Mouse (Mus musculus) right cerebral cortex, postnatal 14 days (tissue): ENCODE data around the gene Usp2.

ENCODE experiments used
- DNase-seq: peaks from one replicate; pipeline ENCODE4 v3.0.0; 2022

Usp2 gene

GRCm38 (mm10) chr9:44076764-44077120 lies 9.9 kb downstream of the Usp2 start:
- no peak for DNase-seq

DNA sequence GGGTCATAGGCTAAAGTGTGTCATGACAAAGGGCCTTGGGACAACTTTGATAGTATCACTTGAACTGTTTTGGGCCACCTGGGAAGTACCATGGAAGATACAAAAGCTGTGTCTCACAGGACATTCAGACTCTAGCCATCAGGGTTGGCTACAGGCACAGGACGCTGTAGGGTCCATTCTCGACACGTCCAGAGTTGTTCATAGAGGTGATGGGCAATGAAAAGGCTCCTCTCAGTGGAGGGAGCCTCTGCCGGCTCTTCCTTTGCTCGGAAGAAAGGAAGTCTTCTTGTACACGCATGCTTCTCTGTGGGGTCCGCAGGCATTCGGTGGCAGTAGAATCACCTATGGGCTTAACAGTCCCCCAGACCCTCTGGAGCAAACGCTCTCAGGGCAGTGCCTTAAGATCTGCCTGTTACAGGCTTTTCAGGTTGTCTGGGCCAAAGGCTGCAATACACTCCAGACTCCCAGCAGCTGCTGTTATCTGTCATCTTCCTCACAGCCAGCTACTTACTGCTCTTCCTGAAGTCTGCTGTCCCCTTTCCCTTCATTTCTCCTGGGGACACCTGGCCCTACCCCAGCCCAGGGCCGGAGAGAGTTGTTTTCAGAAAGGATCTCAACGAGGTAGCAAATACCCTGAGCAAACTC lies 10.6 kb downstream of the Usp2 start:
- DNase-seq = no peak

GRCm38 (mm10) chr9:44078136-44078797 lies 11.4 kb downstream of the Usp2 start:
- no peak for DNase-seq

DNA sequence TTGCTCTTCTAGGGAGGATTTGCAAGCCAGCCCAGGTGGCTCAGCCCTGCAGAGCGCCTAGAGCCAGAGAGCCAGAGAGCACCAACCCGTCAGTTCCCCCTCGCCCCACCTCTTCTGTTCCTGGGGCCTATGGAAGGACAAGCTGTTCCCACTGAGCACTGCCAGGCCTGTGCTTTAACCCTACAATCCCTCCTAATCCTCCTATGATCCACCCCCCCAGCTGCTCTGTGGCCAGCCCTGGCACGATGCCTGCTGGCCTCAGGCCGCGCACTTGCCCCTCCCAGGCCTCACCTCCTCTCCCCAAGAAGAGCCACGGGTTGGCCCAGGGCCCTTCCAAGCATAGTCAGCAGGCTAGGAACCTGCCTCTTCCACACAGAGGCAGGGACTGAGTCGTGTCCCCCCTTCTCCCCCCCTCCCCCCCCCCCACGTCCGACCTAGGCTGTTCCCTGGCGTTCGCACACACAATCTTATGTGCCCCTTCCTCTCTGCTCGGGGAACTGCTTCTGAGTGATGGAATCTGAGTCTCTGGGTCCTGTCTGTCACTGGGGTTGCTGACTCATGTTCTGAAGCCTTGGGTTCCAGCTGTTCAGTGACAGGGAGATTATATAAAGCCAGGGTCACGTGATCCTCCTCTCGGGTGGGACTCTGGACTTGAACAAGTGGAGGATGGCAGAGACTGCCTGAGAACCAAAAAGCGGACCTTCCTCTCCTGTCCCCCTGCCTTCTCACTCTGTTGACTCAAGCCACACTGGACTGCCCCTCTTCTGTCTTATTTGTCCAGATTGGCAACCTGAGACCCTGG lies 12.3 kb downstream of the Usp2 start:
- no peak for DNase-seq

- DNase-seq = no peak
Observed at GRCm38 (mm10) chr9:44079997-44080780, 13.4 kb downstream of the Usp2 start.

DNA sequence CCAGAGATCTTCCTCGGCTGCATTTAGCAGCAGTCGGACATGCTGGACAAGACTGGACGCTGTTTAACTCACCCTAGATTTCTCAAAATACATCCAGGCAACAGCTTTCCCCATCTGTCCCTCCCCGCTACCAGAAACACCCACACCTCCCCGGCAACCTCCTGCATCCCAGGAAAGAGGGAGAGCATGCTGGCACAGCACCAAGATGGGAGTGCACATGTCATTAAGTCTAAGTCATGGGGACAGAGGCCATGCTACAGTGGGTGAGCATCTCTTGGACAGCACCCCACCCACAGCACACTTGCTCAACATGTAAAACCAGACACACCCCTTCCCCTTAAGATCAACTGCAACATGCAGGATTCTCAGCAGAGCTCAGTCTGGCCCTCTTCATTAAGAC lies 14.1 kb downstream of the Usp2 start:
- no peak for DNase-seq

DNA sequence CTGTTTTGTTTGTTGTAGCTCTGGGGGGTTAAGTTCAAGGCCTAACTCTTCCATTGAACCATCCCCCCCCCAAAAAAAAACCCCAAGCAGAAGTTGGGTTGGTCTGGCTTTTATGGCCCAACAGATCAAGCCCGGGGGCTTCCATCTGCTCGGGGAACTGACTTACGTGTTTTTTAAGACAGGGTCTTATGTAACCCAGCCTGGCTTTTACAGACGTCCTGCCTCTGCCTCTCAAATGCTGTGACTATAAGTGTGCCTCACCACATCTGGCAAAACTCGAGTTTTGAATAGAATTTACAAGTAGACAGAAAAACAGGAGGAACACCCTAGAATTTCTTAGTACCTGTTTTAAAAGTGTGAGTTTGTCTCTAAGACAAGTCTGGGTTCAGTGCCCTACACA lies 14.8 kb downstream of the Usp2 start:
- no peak for DNase-seq

DNA sequence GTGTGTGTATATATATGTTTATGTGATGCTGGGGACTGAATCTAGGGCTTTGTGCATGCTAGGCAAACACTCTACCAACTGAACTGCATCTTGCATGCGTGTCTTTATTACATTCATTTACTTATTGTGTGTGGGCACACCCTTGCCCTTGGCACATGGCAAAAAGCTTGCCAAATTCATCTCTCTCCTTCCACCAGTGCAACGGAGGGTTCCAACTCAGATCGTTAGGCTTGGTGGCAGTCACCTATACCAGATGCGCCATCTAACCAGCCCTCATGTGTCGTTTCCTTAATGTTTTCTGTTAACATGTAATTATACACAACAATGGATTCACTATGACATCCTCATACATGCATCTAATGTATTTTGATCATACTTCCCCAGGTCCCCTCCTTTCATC lies 15.4 kb downstream of the Usp2 start:
- no peak for DNase-seq

- DNase-seq = no peak
Observed at GRCm38 (mm10) chr9:44083392-44084121, 16.7 kb downstream of the Usp2 start.

DNA sequence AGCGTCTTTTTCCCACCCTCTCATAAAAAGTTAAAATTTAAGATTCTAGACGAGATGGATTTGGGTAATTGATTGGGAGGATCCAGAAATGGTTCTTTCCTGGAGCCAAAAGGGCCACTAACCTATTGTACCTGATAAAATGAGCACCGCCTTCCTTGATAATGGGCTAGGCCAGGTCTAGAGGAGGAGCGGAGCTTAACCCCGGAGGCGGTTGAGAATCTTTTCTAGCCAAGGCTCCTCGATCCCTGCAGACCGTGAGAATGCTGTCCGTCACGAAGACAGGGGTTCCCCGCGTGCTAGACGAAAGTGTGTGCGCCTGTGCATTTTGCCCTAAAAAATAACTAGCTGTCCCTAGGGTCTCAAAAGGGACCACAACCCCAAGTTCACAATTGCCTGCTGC lies 17.4 kb downstream of the Usp2 start:
- DNase-seq = no peak

- DNase-seq = peak; percentile 91
Observed at GRCm38 (mm10) chr9:44084659-44085229, 17.9 kb downstream of the Usp2 start.

GRCm38 (mm10) chr9:44085276-44085675 lies 18.5 kb downstream of the Usp2 start:
- DNase-seq = no peak

DNA sequence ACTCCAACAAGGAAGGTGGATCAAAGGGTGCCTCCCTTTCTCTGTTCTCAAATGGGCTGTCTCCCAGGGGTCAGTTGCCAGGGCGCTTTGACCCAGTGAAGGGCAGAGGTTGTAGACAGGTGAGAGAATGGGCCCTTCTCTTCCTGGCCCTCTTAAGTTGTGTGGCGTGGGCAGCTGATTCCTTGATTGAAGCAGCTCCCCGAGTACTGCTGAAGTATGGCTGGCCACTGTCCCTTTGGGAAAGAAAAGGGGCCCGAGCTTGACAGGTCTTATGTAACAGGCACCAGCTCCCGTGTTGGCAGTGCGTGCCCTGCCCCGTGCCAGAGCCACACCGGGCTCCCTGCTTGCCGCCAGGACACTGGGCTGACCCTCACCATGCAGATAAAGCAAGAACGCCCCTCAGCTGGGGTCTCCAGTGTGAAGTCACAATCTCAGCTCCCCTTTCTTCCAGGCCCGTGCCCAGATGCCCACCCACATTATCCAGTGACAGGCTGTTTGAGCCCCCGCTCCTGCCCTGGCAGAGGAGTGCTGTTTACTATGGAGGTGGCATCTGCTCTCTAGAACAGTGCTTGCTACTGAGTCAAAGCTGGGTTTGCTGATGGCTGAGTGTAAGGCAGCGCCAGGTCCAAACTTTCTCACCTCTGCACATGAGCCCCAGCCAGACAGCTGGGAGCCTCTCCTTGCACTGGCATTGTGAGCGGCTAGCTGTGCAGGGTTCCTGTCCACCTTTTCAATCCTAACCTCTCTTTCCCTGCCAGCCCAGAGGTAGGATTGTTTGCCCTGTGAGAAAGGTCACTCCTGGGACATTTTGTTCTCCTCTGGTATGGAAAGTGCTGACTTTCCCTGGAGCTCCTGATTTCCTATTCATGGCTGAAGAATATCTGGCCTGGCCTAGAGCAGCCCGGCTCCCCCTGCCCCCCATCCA lies 19.2 kb downstream of the Usp2 start:
- no peak for DNase-seq

DNA sequence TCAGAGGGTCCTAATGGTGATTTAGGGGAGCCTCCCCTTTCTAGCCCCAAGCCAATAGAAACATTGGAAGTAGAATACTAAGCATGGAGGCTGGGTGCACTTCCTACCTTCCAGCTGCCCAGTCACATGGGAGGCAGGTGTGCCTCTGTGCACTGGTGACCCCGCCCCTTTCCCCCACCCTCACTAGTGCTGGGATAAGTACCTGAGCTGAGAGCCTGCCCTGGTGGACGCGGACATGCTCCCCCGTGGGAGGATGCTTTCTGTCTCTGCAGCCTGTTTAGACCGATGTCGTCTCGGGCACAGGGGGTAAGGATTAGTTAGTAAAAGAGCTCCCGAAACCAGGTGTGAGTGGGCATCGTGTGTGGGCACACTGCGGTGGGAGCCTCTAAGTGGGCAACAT lies 20.1 kb downstream of the Usp2 start:
- DNase-seq = no peak

- DNase-seq = peak; percentile 63
Observed at GRCm38 (mm10) chr9:44087761-44088455, 21.1 kb downstream of the Usp2 start.

DNA sequence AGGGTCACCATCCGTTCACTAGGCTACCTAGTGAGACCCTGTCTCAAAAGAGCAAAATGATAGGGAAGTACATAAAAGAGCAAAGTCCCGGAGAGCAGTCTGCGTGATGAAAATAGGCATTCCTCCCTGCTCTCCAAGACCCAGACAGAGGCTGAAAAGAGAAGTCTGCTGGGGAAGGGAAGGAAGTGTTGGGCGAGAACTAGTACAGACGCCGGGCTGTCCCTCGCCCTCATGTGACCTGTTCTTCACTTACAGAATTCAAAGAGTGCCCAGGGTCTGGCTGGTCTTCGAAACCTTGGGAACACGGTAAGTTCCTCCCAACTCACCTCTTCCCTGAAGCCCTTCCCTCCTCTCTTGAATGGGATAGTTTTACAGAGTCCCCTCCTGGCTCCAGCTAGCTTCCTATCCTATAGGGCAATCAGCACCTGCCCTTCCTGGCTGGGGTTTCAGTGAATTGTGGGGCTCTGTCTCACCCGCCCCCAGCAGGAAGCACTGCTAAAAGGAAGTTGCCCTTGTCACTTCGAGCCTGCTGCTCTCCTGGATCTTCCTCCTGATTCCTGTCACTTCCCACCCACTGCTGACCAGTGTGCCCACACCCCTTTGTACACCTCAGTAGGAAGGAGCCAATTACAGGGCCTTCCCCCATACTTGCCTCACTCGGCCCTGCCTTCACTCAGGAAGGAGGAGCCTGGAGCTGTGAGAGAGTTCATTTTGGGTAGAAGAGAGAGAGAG lies 22.2 kb downstream of the Usp2 start:
- no peak for DNase-seq

DNA sequence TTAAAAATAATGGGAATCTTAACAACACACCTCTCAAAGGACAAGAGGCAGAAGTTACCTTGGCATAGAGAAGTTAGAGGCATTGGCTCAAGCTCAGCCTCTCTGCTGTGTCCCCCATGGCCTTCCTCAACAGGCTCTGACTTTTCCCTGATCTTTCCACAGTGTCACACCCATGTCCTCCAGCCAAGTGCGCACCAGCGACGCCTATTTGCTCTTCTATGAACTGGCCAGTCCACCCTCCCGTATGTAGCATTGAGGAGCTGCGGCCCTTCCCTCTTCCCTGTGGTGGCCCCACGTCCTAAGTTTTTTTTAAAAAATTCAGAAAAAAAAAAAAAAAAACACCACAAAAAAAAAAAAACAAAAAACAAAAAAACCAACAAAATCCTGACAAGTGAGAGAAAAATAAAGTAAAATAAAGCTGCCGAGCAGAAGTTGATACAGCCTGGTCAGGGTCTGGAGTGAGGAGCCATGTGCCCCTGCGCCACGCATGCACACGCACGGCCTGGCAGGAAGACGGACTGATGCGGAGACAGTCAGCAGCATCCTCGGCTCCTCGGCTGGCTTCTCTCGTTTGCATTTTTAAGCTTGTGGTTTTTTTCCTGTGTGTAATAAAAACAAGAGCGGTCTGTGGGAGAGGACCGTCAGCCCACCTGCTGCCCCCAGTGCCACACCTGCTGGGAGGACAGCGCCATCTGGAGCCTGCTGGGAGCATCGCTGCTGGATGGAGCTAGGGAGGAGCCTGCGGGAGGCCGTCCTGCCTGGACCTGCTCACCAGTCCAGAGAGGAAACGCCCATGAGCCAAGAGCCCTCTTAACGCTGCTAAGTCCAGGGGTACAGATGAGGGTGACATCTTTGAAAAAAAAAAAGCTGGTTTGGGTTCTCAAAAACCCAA lies 27.0 kb downstream of the Usp2 start:
- DNase-seq = peak; percentile 87

DNA sequence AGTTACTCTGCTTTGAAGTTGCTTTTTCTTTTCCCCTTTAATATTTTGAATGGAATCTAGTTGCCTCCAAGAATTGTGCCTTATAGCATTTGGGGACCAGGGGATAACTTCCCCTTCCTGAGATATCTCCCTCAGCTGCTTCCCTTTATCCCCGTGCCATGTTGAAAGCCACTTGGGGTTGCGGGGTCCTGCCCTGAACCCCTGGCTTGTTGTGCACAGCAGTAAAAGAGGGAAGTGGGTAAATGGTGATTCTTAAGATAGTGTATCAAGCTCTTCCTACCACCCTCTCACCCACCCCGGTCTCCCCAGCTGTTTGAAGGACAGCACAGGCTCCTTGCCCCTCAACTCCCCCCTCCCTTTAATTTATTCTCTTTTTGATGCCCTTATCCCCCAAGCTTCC lies 27.9 kb downstream of the Usp2 start:
- DNase-seq = no peak

GRCm38 (mm10) chr9:44095781-44096180 lies 29.0 kb downstream of the Usp2 start:
- DNase-seq = no peak
